Mouse (Mus musculus): ENCODE results near the gene Kansl1.

- no peak for TF ChIP-seq CTCF (IDR thresholded peaks at IDR 0.05; ENCODE audit: extremely low read depth, insufficient read length, insufficient replicate concordance, low read depth, low read length)
- TF ChIP-seq POLR2A (IDR thresholded peaks at IDR 0.05; ENCODE audit: low read depth, low read length), result no peak
These were observed 86.8 kb downstream of the Kansl1 start for GRCm38 (mm10) chr11:104381887-104382286.
